Mouse (Mus musculus) hindbrain, embryonic 12.5 days (tissue): ENCODE measurements around the gene Mybpc2. TPM values are rescaled to one million over a fixed set of nuclear protein-coding genes. Genes with fewer than 3 reads are reported as not detected.

Experiments used
- ATAC-seq: fragments of 200-750 bp; cut with Nextera tagmentation; 2 replicates; pipeline ENCODE4 v1.8.0; 2017; ENCODE audit warnings: moderate TSS enrichment; ENCODE audit not compliant: low FRiP score
- H3K27ac ChIP-seq: fragments of 300-500 bp; sonication (generic); 2 replicates; pipeline ENCODE4 v1.5.1; 2016; ENCODE audit warnings: mild to moderate bottlenecking
- H3K27me3 ChIP-seq: fragments of 300-500 bp; sonication (generic); 2 replicates; pipeline ENCODE4 v1.6.1; 2016; ENCODE audit warnings: mild to moderate bottlenecking
- H3K36me3 ChIP-seq: fragments of 300-500 bp; sonication (generic); 2 replicates; pipeline ENCODE4 v1.6.1; 2016; ENCODE audit warnings: mild to moderate bottlenecking
- H3K4me1 ChIP-seq: fragments of 300-500 bp; sonication (generic); 2 replicates; pipeline ENCODE4 v1.6.1; 2016
- H3K4me2 ChIP-seq: fragments of 300-500 bp; sonication (generic); replicated peaks from 2 replicates; pipeline ENCODE4 v1.6.1; 2016; ENCODE audit warnings: mild to moderate bottlenecking
- H3K4me3 ChIP-seq: fragments of 300-500 bp; sonication (generic); 2 replicates; pipeline ENCODE4 v1.5.1; 2016; ENCODE audit warnings: mild to moderate bottlenecking
- H3K9ac ChIP-seq: fragments of 300-500 bp; sonication (generic); 2 replicates; pipeline ENCODE4 v1.6.1; 2016; ENCODE audit warnings: mild to moderate bottlenecking, moderate library complexity
- H3K9me3 ChIP-seq: fragments of 300-500 bp; sonication (generic); replicated peaks from 2 replicates; pipeline ENCODE4 v1.6.1; 2016; ENCODE audit warnings: mild to moderate bottlenecking
- WGBS: fragments of 180-500 bp; shearing (Covaris S2); methylation state at CpG from one replicate; pipeline ENCODE4 v1.1.7; 2016; 5-methylcytosine and 5-hydroxymethylcytosine counted together
- polyA plus RNA-seq: library from polyadenylated mRNA; unstranded; fragments of >200 nt; fragmentation: Nextera tagmentation; extraction: Ambion mirVana; gene quantifications from 2 replicates; pipeline ENCODE4 v1.2.1, GENCODE M21; 2016

The Mybpc2 gene
- polyA plus RNA-seq, 1 experiment from 2014 or later, result 0.22 TPM

- no peaks in the 10 kb centered on the region for H3K9me3 ChIP-seq
- peaks cover 5% of the 10 kb centered on the region for H3K4me1 ChIP-seq
- no peak overlapping the region for H3K9ac ChIP-seq
- peaks cover 51% of the 10 kb centered on the region for H3K36me3 ChIP-seq
- no peaks in the 10 kb centered on the region for H3K27me3 ChIP-seq
- no peak overlapping the region for H3K4me3 ChIP-seq
- no peak overlapping the region for H3K27ac ChIP-seq
- 94% methylated on average over 8 of the region's 8 CpGs for WGBS
- ATAC-seq, result no peak
- no peak overlapping the region for H3K4me2 ChIP-seq
Measured at GRCm38 (mm10) chr7:44488545-44488944, 35.9 kb downstream of the Mybpc2 start.

- H3K27ac ChIP-seq, result no peak overlapping the region
- no peak overlapping the region for H3K4me3 ChIP-seq
- WGBS, result 89% methylated on average over 7 of the region's 7 CpGs
- H3K9me3 ChIP-seq, result no peaks in the 10 kb centered on the region
- H3K36me3 ChIP-seq, result peaks cover 45% of the 10 kb centered on the region
- no peaks in the 10 kb centered on the region for H3K27me3 ChIP-seq
- ATAC-seq, result no peak
- peaks cover 5% of the 10 kb centered on the region for H3K4me1 ChIP-seq
- H3K9ac ChIP-seq, result no peak overlapping the region
- H3K4me2 ChIP-seq, result no peak overlapping the region
Measured at GRCm38 (mm10) chr7:44487936-44488335, 36.5 kb downstream of the Mybpc2 start.

- H3K27ac ChIP-seq, result peak overlapping the region; percentile 19; the same call in 1 of the 2 replicates
Measured at GRCm38 (mm10) chr7:44486927-44487575, 37.4 kb downstream of the Mybpc2 start.

GRCm38 (mm10) chr7:44485572-44486195 is 38.8 kb downstream of the Mybpc2 start:
- H3K27me3 ChIP-seq, result peaks cover 18% of the 10 kb centered on the region
- H3K36me3 ChIP-seq, result peaks cover 23% of the 10 kb centered on the region
- ATAC-seq, result no peak
- 78% methylated on average over 7 of the region's 7 CpGs for WGBS
- no peak overlapping the region for H3K9ac ChIP-seq
- no peaks in the 10 kb centered on the region for H3K9me3 ChIP-seq
- H3K4me1 ChIP-seq, result peaks cover 5% of the 10 kb centered on the region
- no peak overlapping the region for H3K4me2 ChIP-seq
- no peak overlapping the region for H3K4me3 ChIP-seq
- H3K27ac ChIP-seq, result no peak overlapping the region

More at GRCm38 (mm10) chr7:44486927-44487575, 37.4 kb downstream of the Mybpc2 start:
- Histone ChIP-seq H3K4me2 (no peak overlapping the region), H3K4me3 (no peak overlapping the region), H3K27me3 (peaks cover 7% of the 10 kb centered on the region), H3K4me1 (peaks cover 5% of the 10 kb centered on the region), H3K9ac (0 out of 2 replicates have a peak overlapping the region, but pooled peaks have one; percentile 15), H3K9me3 (no peaks in the 10 kb centered on the region), H3K36me3 (peaks cover 37% of the 10 kb centered on the region)
- 61% methylated on average over 13 of the region's 13 CpGs for WGBS
- ATAC-seq, result no peak

- Histone ChIP-seq H3K4me3 (no peak overlapping the region), H3K27me3 (peaks cover 25% of the 10 kb centered on the region), H3K9me3 (no peaks in the 10 kb centered on the region), H3K4me2 (no peak overlapping the region), H3K36me3 (peaks cover 16% of the 10 kb centered on the region), H3K9ac (no peak overlapping the region), H3K4me1 (peaks cover 5% of the 10 kb centered on the region), H3K27ac (no peak overlapping the region)
- peak; percentile 78 for ATAC-seq
- WGBS, result 40% methylated on average over 5 of the region's 5 CpGs
Measured at GRCm38 (mm10) chr7:44484841-44485571, 39.5 kb downstream of the Mybpc2 start.

GRCm38 (mm10) chr7:44484109-44484508 is 40.3 kb downstream of the Mybpc2 start:
- peaks cover 34% of the 10 kb centered on the region for H3K27me3 ChIP-seq
- WGBS, result 100% methylated on average over 1 of the region's 1 CpGs
- no peak overlapping the region for H3K4me2 ChIP-seq

GRCm38 (mm10) chr7:44482836-44483435 is 41.5 kb downstream of the Mybpc2 start:
- ATAC-seq, result no peak
- Histone ChIP-seq H3K27me3 (peaks cover 45% of the 10 kb centered on the region), H3K27ac (no peak overlapping the region), H3K9ac (no peak overlapping the region; the same call in 1 of the 2 replicates), H3K36me3 (no peaks in the 10 kb centered on the region), H3K4me2 (no peak overlapping the region), H3K9me3 (no peaks in the 10 kb centered on the region), H3K4me1 (peaks cover 5% of the 10 kb centered on the region), H3K4me3 (no peak overlapping the region)
- WGBS, result 80% methylated on average over 3 of the region's 3 CpGs

More at GRCm38 (mm10) chr7:44484109-44484508, 40.3 kb downstream of the Mybpc2 start:
- Histone ChIP-seq H3K36me3 (peaks cover 8% of the 10 kb centered on the region), H3K4me1 (peaks cover 5% of the 10 kb centered on the region), H3K27ac (no peak overlapping the region), H3K4me3 (no peak overlapping the region), H3K9ac (no peak overlapping the region), H3K9me3 (no peaks in the 10 kb centered on the region)
- ATAC-seq, result no peak

GRCm38 (mm10) chr7:44475046-44475614 is 49.3 kb downstream of the Mybpc2 start:
- Histone ChIP-seq H3K36me3 (no peaks in the 10 kb centered on the region), H3K4me1 (peaks cover 40% of the 10 kb centered on the region), H3K27ac (peak overlapping the region; percentile 66), H3K27me3 (peaks cover 49% of the 10 kb centered on the region), H3K4me3 (no peak overlapping the region), H3K9ac (no peak overlapping the region), H3K4me2 (no peak overlapping the region), H3K9me3 (no peaks in the 10 kb centered on the region)
- peak; percentile 26 for ATAC-seq
- 37% methylated on average over 5 of the region's 5 CpGs for whole genome bisulfite sequencing

GRCm38 (mm10) chr7:44474419-44474818 is 50.0 kb downstream of the Mybpc2 start:
- Histone ChIP-seq H3K4me3 (no peak overlapping the region), H3K4me2 (no peak overlapping the region), H3K4me1 (peaks cover 42% of the 10 kb centered on the region), H3K36me3 (no peaks in the 10 kb centered on the region), H3K27me3 (peaks cover 42% of the 10 kb centered on the region), H3K9me3 (no peaks in the 10 kb centered on the region), H3K9ac (peak overlapping the region; percentile 54), H3K27ac (peak overlapping the region; percentile 66)
- WGBS, result 19% methylated on average over 4 of the region's 4 CpGs
- ATAC-seq, result peak; percentile 81

- no peak for ATAC-seq
- Histone ChIP-seq H3K9me3 (no peaks in the 10 kb centered on the region), H3K4me3 (no peak overlapping the region), H3K36me3 (no peaks in the 10 kb centered on the region), H3K4me2 (no peak overlapping the region), H3K4me1 (peaks cover 54% of the 10 kb centered on the region), H3K9ac (no peak overlapping the region), H3K27ac (peak overlapping the region; percentile 66), H3K27me3 (peaks cover 30% of the 10 kb centered on the region)
- 63% methylated on average over 9 of the region's 9 CpGs for WGBS
Measured at GRCm38 (mm10) chr7:44472961-44473646, 51.4 kb downstream of the Mybpc2 start.

GRCm38 (mm10) chr7:44472558-44472885 is 51.9 kb downstream of the Mybpc2 start:
- no peaks in the 10 kb centered on the region for H3K36me3 ChIP-seq
- WGBS, result 25% methylated on average over 1 of the region's 1 CpGs
- H3K4me1 ChIP-seq, result peaks cover 54% of the 10 kb centered on the region
- H3K27me3 ChIP-seq, result peaks cover 24% of the 10 kb centered on the region
- no peak for ATAC-seq
- H3K9me3 ChIP-seq, result no peaks in the 10 kb centered on the region
- no peak overlapping the region for H3K4me2 ChIP-seq
- no peak overlapping the region for H3K4me3 ChIP-seq
- peak overlapping the region; percentile 66; the same call in 1 of the 2 replicates for H3K27ac ChIP-seq
- H3K9ac ChIP-seq, result no peak overlapping the region
